Mouse (Mus musculus): ENCODE results near the gene Sgk2.
"Not testable (repeated sequence)": the region's sequence is repeated elsewhere in the genome, so short reads cannot be mapped to it uniquely, and the experiment has no call there.

The Sgk2 gene

DNA sequence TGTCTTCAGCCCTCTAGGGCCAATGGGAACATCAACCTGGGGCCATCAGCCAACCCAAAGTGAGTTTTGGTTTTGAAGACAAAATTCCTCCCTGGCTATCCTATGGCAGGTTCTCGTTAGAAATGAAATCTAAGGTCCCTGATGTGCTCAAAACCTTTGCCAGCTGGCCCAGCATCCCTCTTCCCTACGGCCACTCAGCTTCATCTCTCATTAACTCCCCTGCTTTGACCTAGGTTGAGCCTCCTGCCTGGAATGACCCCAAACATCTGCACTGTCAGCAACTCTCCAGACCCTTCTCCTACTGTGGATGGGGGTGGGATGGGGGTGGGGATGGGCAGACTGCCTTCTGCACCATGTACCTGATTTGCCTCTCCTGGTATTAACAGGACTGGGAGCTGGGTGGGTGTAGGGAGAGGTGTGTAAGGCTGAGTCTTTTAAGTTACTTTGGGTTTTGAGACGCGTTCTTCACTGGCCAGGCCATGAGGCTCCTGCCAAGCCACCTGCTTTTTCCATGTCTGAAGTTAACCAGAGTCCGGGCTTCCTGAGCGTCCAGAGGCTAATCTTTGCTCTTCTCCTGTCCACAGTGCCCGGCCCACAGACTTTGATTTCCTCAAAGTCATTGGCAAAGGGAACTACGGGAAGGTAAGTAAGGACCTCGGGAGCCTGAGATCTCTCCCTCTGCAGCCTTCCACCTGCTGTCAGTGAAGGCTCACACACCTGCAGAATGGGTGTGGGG, 6.9 kb downstream of the Sgk2 start:
- no peak for DNase-seq

DNA sequence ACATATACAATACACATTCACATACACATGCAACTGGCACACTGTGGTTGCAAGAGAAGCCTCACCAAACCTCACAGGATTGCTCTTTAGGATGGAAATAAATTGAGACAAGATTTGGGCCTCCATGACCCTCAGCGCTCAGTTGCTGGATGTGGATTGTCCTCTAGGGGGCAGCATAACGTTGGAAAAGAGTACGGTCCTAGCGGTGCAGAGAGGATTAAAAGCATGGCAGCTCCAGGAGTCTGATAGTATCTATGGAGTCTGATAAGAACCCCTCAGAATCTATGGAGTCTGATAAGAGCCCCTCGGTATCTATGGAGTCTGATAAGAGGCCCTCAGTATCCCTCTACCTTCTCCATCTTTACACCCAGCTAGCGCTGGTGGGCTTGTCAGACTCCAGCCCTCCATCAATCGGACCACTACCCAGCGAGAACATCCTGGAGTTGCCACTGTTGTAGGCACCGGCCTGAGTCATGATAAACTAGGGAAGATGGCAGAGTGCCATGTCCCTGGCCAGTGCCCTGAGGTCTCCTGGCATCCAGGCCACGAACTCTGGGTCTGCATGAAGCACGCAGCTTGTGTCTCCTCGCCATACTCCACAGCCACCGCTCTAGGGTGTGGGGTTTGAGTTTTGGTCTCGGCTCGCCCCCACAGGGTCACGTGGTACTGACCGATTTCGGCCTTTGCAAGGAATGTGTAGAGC, 11.5 kb downstream of the Sgk2 start:
- peak; percentile 81 to 88 for DNase-seq

- DNase-seq = peak; percentile 48 to 68
Measured at GRCm38 (mm10) chr2:162999744-163000143, 12.6 kb downstream of the Sgk2 start.

DNA sequence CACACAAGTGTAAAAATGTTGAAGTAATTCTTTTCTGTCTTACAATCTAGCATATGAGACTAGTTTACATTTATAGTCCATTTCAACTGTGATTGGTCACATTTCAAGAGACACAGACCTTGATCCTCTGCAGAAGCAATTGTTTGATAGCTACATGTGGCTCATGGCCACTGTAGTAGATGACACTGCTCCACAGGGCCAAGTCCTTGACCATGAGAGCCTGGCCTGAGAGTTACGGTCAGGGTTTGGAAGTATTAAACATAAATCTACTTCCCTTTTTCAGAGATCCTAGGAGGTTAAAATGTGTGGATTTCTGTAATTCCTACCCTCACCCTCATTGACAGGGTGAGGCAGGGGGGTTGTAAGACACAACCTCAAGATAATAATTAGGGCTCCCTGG, 13.9 kb downstream of the Sgk2 start:
- DNase-seq = no peak

- no peak for DNase-seq
Measured at GRCm38 (mm10) chr2:163007299-163007698, 20.2 kb downstream of the Sgk2 start.

DNA sequence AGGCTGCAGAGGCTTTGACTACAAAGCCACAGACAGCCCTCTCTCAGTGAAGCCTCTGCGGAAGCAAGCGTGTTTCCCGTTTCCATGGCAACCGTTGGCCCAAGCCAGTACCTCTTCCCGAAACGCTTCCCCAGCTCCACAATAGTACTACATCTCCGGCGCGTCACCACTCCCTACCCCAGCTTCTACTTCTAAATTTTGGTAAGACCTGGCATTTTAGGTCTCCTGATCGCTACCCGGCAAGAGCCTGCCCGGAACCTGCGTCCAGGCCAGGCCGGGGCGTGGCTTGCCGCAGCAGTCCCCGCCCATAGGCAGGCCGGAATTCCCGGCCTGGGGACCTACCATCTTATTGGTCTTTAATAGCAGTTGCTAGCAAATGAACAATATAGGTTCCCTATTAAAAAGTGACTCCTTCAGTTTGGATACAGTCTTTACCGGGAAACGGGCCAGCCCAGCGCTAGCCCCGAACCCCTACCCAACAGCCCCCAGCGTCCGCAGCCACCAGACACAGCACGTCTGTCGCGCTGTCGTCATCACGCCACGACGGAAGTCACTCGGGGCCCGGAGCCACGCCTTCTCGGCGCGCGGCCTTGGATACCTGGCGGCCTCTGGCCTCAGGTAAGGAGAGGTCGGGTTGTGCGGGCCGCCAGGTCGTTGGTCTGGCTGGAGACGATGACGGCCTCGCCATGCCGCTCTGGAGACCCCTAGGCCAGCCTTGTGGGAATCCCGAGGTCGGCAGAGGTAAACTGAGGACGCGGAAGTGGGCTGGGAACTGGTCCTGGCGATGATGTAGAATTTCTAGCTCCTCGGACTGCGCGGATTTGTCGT, 30.0 kb downstream of the Sgk2 start, which contains the start of gene Ift52:
Ift52 (plus strand) TSS at position 439 of the 828 bp plus-strand sequence.
- peak; percentile 95 to 97 for DNase-seq

- DNase-seq = no peak
Measured at GRCm38 (mm10) chr2:163031289-163031688, 44.2 kb downstream of the Sgk2 start.

DNA sequence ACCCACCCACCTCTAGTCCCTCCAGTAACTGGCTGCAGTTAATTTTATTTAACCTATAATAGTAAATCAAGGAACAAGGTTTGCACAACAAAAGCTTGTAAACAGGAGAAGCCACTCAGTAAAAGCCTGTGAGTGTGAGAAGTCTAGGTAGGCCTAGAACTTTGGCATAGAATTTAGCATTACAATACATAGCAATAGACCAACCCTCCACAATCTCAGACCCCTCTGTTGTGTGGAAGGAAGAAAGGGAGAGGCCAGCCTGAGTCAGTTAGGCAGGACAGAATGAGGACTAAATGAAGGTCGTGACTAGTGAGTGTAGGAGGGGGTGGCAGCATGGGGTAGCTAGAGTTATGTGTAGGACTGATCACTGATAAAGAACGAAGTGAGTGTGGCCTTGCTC, 44.6 kb downstream of the Sgk2 start:
- DNase-seq = no peak

DNA sequence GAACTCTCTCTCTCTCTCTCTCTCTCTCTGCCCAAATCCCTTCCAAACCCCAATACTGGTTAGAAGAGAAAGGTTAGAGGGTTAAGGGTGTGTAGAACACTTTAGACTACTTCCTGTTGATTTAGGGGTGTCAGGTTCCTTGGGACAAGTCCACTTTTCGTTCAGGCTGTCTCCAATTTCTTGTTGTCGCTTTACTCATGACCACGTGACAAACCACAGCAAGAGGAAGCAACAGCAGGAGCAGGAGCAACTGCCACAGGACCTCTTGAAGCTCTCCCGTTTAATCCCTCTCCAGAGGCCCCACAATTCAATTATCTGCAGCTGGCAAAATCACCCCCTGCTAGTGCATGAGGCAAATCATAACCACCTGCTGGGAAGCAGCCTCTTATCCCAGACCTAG, 45.5 kb downstream of the Sgk2 start:
- DNase-seq = no peak

GRCm38 (mm10) chr2:163039940-163040339, 52.8 kb downstream of the Sgk2 start:
- DNase-seq = no peak

DNA sequence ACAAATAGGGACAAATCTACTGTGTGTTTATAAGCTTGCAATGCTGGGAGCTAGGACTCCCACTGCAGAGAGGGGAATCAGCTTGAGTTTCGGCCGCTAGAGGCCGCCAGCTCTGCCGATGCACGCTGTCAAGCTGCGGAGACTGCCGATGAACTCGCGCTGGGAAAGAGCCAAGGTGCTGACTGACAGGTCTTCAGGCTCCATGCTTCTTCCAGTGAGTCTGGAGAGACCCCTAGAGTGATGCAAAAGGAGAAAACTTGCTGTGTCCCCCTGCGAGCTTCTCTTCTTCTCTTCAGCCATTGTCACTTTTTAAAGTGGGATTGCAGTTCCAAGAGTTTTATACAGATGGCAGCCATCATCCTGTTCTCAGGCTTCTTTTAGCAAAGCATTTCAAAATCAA, 61.0 kb downstream of the Sgk2 start:
- DNase-seq = peak; percentile 80 to 88

GRCm38 (mm10) chr2:163049116-163049515, 62.0 kb downstream of the Sgk2 start:
- DNase-seq = no peak

DNA sequence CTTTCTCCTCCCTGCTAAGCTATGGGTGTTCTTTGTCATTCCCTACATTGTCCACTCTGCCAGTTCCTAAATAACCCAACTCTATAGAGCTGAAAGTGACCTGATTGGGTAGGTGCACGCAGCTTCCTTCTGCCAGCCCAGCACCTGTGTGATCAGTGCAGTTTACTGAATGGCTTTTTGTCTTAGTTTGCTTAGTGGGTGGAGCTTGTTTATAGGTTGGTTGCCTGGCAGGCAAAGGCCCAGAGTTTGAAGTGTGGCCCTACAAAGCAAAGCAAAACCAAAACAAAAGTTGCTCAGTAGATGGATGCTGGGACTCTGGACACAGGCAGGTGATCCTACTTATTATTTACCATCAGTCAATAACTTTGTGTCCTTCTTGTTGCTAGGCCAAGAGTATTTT, 64.6 kb downstream of the Sgk2 start:
- no peak for DNase-seq

DNA sequence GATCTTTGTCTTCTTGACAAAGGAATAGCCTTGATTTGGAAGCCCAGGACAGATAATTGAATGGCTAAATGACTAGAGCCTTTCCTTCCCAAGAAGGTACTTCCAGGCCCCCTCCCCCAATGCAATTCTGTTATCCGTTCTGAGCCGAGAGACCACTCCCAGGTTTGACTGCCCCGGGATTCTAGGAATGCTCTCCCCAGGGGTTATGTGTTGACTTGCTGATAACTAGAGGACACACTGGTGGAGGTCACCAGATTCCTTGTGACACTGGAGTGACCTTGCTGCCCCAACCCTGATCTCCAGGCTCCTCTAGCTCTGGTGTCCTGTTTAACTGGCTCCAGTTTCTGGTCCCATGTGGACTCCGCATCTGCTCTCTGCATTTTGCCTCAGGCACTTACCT, 65.0 kb downstream of the Sgk2 start:
- no peak for DNase-seq

GRCm38 (mm10) chr2:163052826-163053225, 65.7 kb downstream of the Sgk2 start:
- no peak for DNase-seq

- peak; percentile 85 to 87 for DNase-seq
Measured at GRCm38 (mm10) chr2:163054335-163054840, 67.3 kb downstream of the Sgk2 start, which contains the start of gene Mybl2. Gene Mybl2, plus strand, starts transcription at chr2:163054687.

- peak; percentile 7 to 10 for DNase-seq
Measured at GRCm38 (mm10) chr2:163054891-163055494, 67.9 kb downstream of the Sgk2 start.

DNA sequence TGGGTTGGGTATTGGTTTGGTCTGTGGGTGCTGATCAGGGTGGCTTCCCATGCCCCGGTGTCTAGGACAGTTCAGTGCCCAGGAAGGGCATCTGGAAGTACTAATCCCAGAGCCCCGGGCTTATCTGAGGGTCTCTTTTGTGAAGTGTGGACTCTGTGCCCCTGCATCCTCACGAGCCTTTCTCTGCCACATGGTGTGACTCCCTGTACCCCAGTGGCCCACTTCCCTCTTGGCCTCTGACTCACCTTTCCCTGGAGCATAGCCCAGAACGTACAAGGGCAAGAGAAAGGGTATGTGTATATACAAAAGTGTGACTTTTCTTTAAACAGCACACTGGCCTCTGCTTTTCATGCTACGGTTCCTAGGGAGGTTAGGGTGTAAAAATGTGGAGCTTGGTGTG, 68.6 kb downstream of the Sgk2 start:
- no peak for DNase-seq

GRCm38 (mm10) chr2:163056584-163056983, 69.5 kb downstream of the Sgk2 start:
- DNase-seq = no peak

GRCm38 (mm10) chr2:163058981-163059380, 71.9 kb downstream of the Sgk2 start:
- DNase-seq = not testable (repeated sequence)

GRCm38 (mm10) chr2:163060630-163061029, 73.5 kb downstream of the Sgk2 start:
- no peak for DNase-seq
